Mouse (Mus musculus) liver, postnatal 0 days (tissue): Measurements from ENCODE around the gene Camkmt.

ENCODE experiments used
- CTCF ChIP-seq: sonication (generic); IDR thresholded peaks from 2 replicates; pipeline ENCODE4 v1.5.1; 2016; ENCODE audit warnings: antibody characterized with exemption, low read depth
- EP300 ChIP-seq: IDR thresholded peaks from 2 replicates; pipeline ENCODE4 v1.6.1; 2016; ENCODE audit warnings: antibody characterized with exemption, low read depth, mild to moderate bottlenecking

DNA sequence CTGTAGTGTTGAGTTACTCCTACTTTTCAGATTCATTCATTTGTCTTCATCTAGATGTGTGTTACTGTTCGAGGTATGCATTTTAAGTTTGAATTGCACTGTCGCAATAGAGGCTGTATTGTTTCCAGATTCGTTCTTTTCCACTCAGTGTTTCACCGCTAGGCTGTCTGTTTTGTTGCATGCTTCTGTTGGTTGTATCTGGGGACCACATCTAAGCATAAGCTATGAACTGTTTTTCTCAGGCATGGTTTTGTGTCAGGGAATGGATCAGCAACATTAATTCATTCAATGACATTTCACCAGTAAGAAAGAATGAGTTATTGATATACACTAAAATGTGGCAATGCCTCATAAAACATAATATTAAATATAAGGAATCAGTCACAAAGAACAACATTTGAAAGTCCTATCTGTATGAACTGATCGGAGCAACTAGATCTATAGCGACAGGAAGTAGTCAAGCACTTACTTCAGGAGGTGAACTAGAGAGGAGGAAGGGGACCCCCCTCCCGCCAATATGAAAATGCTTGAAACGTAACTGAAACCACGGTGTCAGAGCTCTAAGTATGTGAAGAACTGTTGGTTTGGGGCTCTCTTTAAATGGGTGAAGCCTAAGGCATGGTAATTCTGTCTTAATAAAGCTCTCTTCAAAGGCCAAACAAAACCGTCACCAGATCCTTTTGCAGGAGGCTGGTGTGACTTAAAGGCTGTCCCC, 80.3 kb downstream of the Camkmt start:
- no peak for TF ChIP-seq CTCF
- no peak for TF ChIP-seq EP300
